Mouse (Mus musculus): Measurements from ENCODE around the gene Gbgt1.

GRCm38 (mm10) chr2:28523643-28524117 is 27.0 kb downstream of the Gbgt1 start:
- no peak for TF ChIP-seq CTCF (IDR thresholded peaks at IDR 0.05; ENCODE audit: borderline replicate concordance, insufficient read depth, low read depth, low read length)
- TF ChIP-seq POLR2A (IDR thresholded peaks at IDR 0.05; ENCODE audit: borderline replicate concordance, insufficient read depth, low read length), result no peak

Measured in cerebellum, adult 2 months (tissue).